Mouse (Mus musculus) embryo, embryonic 9.5 days (tissue): ENCODE data around the gene Hecw1.
A peak's percentile ranks its signal among the peaks of the same experiment; 100 is the strongest.

Experiments
- DNase-seq: peaks from one replicate; pipeline ENCODE4 v3.0.0-alpha.2; 2017; ENCODE audit errors: extremely low spot score

Gene Hecw1

DNA sequence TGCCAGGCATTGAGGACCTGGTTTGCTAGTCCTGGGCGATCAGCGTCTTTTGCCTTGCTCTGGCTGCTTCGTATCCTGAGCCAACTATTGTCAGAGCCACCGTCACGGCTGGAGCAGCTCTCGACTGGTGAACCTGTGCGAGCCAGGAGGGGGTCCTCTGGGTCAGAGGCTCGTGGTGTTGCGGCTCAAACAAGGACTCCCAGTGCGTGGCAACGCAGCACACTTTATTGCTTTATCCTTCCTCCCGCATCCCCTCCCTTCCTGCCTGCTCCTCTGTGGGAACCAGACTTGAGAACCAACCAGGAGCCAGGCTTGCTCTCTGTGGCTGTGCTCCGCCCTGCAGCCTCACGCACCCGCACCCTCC is at the start of gene Hecw1:
Gene Hecw1, minus strand, starts transcription at position 323 of the 364 bp plus-strand sequence.
- no peak for DNase-seq

- no peak for DNase-seq
Observed at GRCm38 (mm10) chr13:14561336-14561735, 38.3 kb upstream of the Hecw1 start.

DNA sequence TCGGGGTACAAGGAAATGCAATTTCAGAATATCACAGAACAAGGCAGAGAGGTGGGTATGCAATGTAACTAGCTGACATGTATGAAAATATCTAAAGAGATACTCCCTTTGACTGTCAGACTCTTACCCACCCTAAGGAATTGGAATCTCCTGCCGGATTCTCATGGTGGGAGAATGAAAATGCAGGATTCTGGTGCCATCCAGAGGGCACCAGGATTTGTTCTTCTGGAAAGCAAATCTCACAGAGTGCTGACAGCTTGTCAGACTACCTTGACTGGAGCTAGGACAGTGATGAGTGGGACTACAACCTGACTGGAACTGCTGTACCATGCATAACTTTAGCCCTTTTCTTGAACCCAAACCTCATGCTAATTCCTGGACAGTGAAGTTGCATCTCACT is 29.6 kb upstream of the Hecw1 start:
- DNase-seq, result no peak

GRCm38 (mm10) chr13:14542860-14543259 is 19.8 kb upstream of the Hecw1 start:
- DNase-seq, result no peak

GRCm38 (mm10) chr13:14522128-14522905 is 711 bp downstream of the Hecw1 start:
- peak; percentile 48 for DNase-seq

GRCm38 (mm10) chr13:14521746-14522127 is 1.3 kb downstream of the Hecw1 start:
- DNase-seq, result no peak

- no peak for DNase-seq
Observed at GRCm38 (mm10) chr13:14519605-14520004, 3.4 kb downstream of the Hecw1 start.

DNA sequence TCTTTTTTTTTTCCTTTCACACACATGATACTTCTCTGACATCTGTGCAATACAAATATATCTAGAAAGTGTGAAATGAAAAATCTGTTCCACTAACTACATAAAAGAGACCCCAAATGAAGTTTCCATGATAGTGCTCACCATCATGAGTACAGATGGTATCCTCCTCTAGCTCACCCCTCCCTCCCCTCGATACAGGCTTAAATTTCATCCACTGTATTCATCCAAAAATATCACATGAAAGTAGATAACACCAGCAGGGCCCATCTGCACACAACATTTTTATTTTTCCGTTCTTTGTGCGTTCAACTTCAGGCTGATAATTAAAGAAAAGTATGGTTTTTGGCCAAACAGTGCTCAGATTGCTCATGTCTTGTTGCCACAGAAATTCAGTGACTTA is 5.5 kb downstream of the Hecw1 start:
- no peak for DNase-seq

DNA sequence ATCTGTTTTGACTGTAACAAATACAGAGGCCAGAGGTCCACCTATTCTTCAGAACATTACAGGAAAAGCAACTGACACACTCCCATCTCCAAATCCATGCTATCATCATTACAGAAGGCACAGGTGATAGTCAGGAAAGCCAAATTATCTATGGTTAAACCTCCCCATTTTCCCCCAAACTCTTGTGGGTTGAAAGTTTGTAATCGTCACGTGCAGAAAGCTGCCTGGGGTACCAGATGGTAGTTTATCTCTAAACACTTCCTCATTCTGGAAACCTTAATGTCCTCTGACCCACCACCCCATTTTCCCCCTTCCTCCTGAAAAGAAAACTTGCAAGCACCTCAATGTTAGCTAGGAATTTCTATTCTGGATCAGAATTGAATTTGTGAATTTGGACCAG is 7.9 kb downstream of the Hecw1 start:
- DNase-seq, result no peak

DNA sequence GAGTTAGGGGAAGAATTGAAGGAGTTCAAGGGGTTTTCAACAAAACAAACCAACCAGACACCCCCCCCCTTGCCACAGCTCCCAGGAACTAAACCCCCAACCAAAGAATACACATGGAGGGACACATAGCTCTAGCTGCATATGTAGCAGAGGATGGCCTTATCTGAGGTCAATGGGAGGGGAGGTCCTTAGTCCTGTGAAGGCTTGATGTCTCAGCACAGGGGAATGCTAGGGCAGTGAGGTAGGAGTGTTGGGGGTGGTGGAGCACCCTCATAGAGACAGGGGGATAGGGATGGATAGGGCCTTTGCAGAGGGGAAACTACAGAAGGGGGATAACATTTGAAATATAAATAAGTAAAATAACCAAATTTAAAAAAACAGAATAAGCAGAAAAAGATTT is 9.1 kb downstream of the Hecw1 start:
- no peak for DNase-seq

DNA sequence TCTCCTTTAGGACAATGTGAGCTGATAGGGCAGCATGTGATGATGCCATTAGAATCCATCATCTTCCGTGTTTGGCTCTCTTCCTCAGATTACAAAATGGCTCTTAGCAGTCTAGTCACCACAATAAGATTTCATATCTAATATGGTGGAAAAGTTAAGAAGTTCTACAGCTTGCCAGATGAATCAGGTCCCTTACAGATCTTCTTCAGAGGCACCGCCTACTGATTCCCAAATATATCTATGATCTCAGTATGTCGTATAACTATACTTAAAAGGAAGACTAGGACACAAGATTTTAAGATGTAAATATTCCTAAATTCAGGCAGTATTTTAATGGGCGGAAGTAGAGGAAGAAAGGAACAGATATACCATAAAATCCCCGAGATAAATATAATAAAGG is 16.3 kb downstream of the Hecw1 start:
- DNase-seq, result no peak

DNA sequence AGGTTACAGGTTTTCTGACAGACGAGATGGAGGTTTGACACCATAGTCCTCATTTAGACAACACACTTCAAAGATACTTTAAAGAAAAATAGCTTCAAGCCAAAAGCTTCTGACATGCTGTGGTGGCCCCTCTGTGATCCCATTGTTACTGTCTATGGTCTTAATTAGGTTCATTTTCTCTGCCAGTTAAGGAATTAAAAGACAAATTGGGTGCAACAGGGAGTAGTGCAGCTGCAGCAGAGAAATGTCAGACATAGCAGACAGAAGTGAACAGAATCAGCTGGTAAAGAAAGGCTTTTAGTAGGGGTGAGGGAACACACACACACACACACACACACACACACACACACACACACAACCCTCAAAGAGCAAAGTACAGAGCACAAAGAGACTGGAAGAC is 22.8 kb downstream of the Hecw1 start:
- no peak for DNase-seq

GRCm38 (mm10) chr13:14498780-14499179 is 24.2 kb downstream of the Hecw1 start:
- no peak for DNase-seq

GRCm38 (mm10) chr13:14496954-14497353 is 26.1 kb downstream of the Hecw1 start:
- DNase-seq, result no peak

DNA sequence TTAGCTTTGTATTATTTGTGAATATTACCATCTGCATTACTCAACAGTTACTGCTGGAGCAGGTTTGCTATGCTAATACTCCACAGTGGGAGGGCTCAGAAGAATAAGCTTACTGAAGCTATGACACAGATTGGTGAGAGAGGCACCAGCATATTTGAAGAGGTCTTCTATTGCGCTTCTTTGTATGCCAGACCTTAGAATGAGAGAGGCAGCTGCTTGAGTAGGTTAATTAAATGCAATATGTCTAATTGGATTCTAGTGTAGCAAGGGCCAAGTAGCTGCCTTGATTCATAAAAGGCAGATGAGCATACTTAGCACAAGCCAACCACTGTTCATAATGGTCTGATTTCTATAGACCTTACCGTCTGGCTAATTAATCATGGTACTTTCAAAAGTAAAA is 35.2 kb downstream of the Hecw1 start:
- DNase-seq, result no peak

DNA sequence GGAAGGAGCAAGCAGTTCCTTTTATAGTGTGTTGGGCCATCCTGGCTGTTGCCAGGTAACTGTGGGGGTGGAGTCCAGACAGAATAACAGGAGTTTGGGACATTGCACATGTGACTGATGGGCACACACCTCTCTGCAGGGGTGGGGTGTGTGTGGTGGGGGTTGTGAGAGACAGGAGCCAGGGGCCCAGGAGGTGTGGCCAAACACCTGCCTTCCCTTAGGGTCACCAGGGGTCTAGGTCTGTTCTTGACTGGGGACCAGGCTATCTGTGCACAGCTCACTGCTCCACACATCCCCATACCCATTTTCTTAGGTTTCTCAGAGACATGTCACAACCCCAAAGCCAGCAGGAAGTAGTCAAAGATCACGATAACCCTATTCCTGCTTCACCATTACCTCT is 51.9 kb downstream of the Hecw1 start:
- no peak for DNase-seq

- no peak for DNase-seq
Observed at GRCm38 (mm10) chr13:14467517-14467916, 55.5 kb downstream of the Hecw1 start.

DNA sequence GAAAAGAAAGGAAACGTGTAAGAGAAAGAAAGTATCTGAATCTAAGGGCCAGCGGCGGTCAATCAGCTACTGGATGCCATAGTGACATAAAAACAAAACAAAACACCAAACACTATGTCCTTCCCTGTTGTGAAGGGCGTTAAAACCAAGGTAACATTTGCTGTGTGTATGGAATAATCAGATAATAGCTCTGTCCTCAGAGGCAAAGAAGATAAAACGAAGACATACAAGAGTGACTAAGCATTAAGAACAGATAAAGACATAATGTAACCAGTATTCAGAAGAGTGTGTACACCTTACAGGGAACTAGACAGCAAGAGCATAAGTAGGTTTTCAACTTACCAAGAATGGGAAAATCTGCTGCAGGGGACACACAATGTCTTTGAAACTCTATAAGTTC is 62.0 kb downstream of the Hecw1 start:
- DNase-seq, result no peak

DNA sequence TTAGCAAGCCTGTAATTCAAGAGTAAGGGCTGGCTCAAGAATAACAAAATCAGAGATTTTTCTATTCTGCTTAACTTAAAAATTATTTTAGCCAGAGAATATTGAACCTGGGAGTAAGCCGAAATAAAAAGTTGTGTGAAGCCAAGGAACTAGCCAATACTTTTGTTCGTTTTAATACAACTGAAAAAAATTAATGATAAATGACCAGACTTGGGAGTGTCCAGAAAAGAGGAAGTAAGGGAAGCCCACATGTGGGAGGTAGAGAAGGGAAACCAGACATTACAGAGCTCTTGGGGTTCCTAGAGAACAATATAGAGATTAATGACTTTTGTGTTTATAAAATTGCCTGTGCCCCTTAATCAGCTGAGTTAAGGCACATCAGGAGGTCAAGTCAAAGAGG is 66.0 kb downstream of the Hecw1 start:
- DNase-seq, result no peak

- no peak for DNase-seq
Observed at GRCm38 (mm10) chr13:14439540-14439939, 83.5 kb downstream of the Hecw1 start.

DNA sequence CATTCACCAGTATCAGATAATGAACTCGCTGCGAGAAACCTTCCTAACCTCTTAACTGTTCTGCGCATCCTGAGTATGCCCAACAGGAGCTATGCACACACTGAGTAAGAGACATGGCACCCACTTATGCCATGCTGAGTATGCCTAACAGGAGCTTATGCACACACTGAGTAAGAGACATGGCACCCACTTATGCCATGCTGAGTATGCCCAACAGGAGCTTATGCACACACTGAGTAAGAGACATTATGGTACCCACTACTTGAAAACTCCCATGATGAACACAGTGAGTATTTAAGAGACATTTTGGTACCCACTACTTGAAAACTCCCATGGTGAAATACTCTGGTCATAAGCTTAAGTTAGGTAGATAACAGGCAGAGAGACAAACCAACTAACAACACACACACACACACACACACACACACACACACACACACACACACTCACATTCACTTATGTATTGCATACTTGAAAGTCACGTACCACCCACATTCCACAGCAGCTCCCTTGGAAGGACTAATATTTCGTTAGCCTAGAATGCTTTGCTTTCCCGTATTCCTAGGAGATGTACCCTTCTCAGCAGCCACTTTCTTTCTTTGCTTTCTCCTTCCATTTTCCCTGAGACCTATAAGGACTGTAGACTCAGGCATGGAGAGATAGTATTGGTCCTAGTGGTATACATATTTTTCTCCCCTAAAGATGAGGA is 94.0 kb downstream of the Hecw1 start:
- DNase-seq, result no peak

GRCm38 (mm10) chr13:14424836-14425235 is 98.2 kb downstream of the Hecw1 start:
- DNase-seq, result no peak

DNA sequence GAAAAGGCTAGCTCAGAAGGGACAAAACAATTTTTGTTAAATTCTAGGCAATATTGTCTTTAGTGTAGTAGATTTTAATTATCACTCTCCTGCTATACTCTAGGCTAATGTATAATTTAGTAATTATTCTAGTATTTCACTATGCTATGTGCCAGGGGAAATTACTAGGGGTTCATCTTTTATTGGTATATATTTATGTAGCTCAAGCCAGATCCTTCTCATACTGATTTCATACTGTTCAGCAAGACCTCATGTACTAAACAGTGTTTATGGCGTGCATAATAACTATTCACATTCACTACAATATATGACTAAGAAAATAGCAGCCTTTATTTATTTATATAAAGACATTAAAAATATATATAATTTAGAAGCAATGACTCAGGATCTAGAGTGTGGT is 109.6 kb downstream of the Hecw1 start:
- DNase-seq, result no peak

DNA sequence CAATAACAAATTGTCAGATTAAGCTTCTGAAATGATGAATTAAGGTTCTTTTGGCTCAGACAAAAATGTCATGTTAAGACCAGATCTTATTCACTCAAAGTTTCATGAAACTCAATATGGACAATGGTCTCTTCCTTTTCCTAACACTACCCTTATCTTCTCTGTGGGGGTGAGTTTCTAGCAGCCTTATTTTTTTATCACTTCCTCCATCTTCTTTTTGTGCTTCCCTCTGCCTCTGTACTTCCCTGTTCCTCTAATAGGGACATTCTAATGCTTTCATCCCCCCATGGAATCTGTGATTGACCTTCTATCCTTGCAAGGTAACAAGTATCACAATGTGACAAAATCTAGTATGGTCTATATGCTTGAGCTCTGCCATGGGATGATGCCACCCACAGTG is 148.6 kb downstream of the Hecw1 start:
- no peak for DNase-seq
